Mouse (Mus musculus) midbrain, postnatal 0 days (tissue): Measurements from ENCODE around the gene Alad. TPM values are rescaled to one million over a fixed set of nuclear protein-coding genes. Genes with fewer than 3 reads are reported as not detected.

Source experiments
- ATAC-seq: fragments of 200-750 bp; cut with Nextera tagmentation; 2 replicates; pipeline ENCODE4 v1.8.0; 2017; ENCODE audit warnings: moderate number of reproducible peaks, mild to moderate bottlenecking, moderate TSS enrichment, moderate library complexity; ENCODE audit not compliant: low FRiP score
- DNase-seq: peaks from one replicate; pipeline ENCODE4 v3.0.0-alpha.2; 2015; ENCODE audit warnings: low spot score
- H3K27ac ChIP-seq: fragments of 300-500 bp; sonication (generic); 2 replicates; pipeline ENCODE4 v1.5.1; 2014; ENCODE audit warnings: low read depth, mild to moderate bottlenecking, low read length, mixed read lengths
- H3K27me3 ChIP-seq: fragments of 300-500 bp; sonication (generic); 2 replicates; pipeline ENCODE4 v1.6.1; 2014; ENCODE audit warnings: low read length, control low read depth, mixed read lengths; ENCODE audit not compliant: insufficient read depth
- H3K36me3 ChIP-seq: fragments of 300-500 bp; sonication (generic); 2 replicates; pipeline ENCODE4 v1.6.1; 2014; ENCODE audit warnings: low read length, control low read depth, mixed read lengths; ENCODE audit not compliant: insufficient read depth
- H3K4me1 ChIP-seq: fragments of 300-500 bp; sonication (generic); 2 replicates; pipeline ENCODE4 v1.6.1; 2014; ENCODE audit warnings: mild to moderate bottlenecking, control low read depth, antibody characterized with exemption, low read length, mixed read lengths; ENCODE audit not compliant: insufficient read depth
- H3K4me2 ChIP-seq: fragments of 300-500 bp; sonication (generic); 2 replicates; pipeline ENCODE4 v1.6.1; 2014; ENCODE audit warnings: low read depth, mild to moderate bottlenecking, low read length, mixed read lengths; ENCODE audit not compliant: poor library complexity, severe bottlenecking
- H3K4me3 ChIP-seq: fragments of 300-500 bp; sonication (generic); 2 replicates; pipeline ENCODE4 v1.5.1; 2014; ENCODE audit warnings: low read depth, mild to moderate bottlenecking, low read length, moderate library complexity
- H3K9ac ChIP-seq: fragments of 300-500 bp; sonication (generic); replicated peaks from 2 replicates; pipeline ENCODE4 v1.6.1; 2014; ENCODE audit warnings: mild to moderate bottlenecking, low read length, moderate library complexity, mixed read lengths; ENCODE audit not compliant: poor library complexity, severe bottlenecking
- H3K9me3 ChIP-seq: fragments of 300-500 bp; sonication (generic); 2 replicates; pipeline ENCODE4 v1.6.1; 2016; ENCODE audit warnings: low read length, control low read depth
- CTCF ChIP-seq: IDR thresholded peaks from 2 replicates; pipeline ENCODE4 v1.5.1; 2016; ENCODE audit warnings: antibody characterized with exemption, mild to moderate bottlenecking
- WGBS: fragments of 180-500 bp; shearing (Covaris S2); extraction: QIAGEN DNeasy Blood & Tissue Kit; methylation state at CpG from one replicate; pipeline ENCODE4 v1.1.7; 2014; 5-methylcytosine and 5-hydroxymethylcytosine counted together
- polyA plus RNA-seq: library from polyadenylated mRNA; unstranded; fragments of >200 nt; fragmentation: Nextera tagmentation; extraction: Ambion mirVana; gene quantifications from 2 replicates; pipeline ENCODE4 v1.2.1, GENCODE M21; 2015
- total RNA-seq: library from RNA; depleted of rRNA; stranded (reverse); fragments of >200 nt; gene quantifications from 2 replicates; pipeline ENCODE4 v1.2.3, GENCODE M21; 2014; rRNA removed

Alad gene
- total RNA-seq (38.6 and 49.3 TPM in 2 replicates), polyA plus RNA-seq (74.6 and 80.9 TPM in 2 replicates)

GRCm38 (mm10) chr4:62519849-62520233 lies at the start of gene Alad:
Alad (minus strand) TSS chr4:62519918.
- no peaks in the 10 kb centered on the region for H3K27me3 ChIP-seq
- H3K27ac ChIP-seq, result peak within 1 kb of the TSS; percentile 74
- peak; percentile 84 for DNase-seq
- TF ChIP-seq CTCF, result no peak
- ATAC-seq, result peak; percentile 66
- H3K4me2 ChIP-seq, result peak within 1 kb of the TSS; percentile 66
- WGBS, result under 1% methylated on average over 36 of the region's 37 CpGs
- H3K9ac ChIP-seq, result peak within 1 kb of the TSS; percentile 72
- no peaks in the 10 kb centered on the region for H3K9me3 ChIP-seq
- peak within 1 kb of the TSS; percentile 81 for H3K4me3 ChIP-seq
- H3K36me3 ChIP-seq, result no peaks in the 10 kb centered on the region
- H3K4me1 ChIP-seq, result peaks cover 11% of the 10 kb centered on the region

- H3K27ac ChIP-seq, result no peak overlapping the region
- H3K4me3 ChIP-seq, result no peak overlapping the region
- H3K9me3 ChIP-seq, result no peaks in the 10 kb centered on the region
- no peak for ATAC-seq
- no peak overlapping the region for H3K9ac ChIP-seq
- 87% methylated on average over 1 of the region's 1 CpGs for WGBS
- no peaks in the 10 kb centered on the region for H3K4me1 ChIP-seq
- no peaks in the 10 kb centered on the region for H3K36me3 ChIP-seq
- TF ChIP-seq CTCF, result no peak
- H3K27me3 ChIP-seq, result no peaks in the 10 kb centered on the region
- DNase-seq, result no peak
- H3K4me2 ChIP-seq, result no peak overlapping the region
Observed at GRCm38 (mm10) chr4:62568359-62568758, 48.6 kb upstream of the Alad start.

- no peak overlapping the region for H3K9ac ChIP-seq
- H3K4me1 ChIP-seq, result no peaks in the 10 kb centered on the region
- H3K9me3 ChIP-seq, result no peaks in the 10 kb centered on the region
- H3K4me3 ChIP-seq, result no peak overlapping the region
- H3K36me3 ChIP-seq, result no peaks in the 10 kb centered on the region
- DNase-seq, result no peak
- no peak overlapping the region for H3K4me2 ChIP-seq
- no peak for ATAC-seq
- H3K27me3 ChIP-seq, result no peaks in the 10 kb centered on the region
- no peak overlapping the region for H3K27ac ChIP-seq
- no peak for TF ChIP-seq CTCF
- 83% methylated on average over 6 of the region's 6 CpGs for WGBS
Observed at GRCm38 (mm10) chr4:62567696-62568095, 48.0 kb upstream of the Alad start.

GRCm38 (mm10) chr4:62566530-62566929 lies 46.8 kb upstream of the Alad start:
- H3K9ac ChIP-seq, result no peak overlapping the region
- H3K4me3 ChIP-seq, result no peak overlapping the region
- H3K9me3 ChIP-seq, result no peaks in the 10 kb centered on the region
- H3K36me3 ChIP-seq, result no peaks in the 10 kb centered on the region
- TF ChIP-seq CTCF, result no peak
- H3K27me3 ChIP-seq, result no peaks in the 10 kb centered on the region
- ATAC-seq (no peak), DNase-seq (no peak)
- no peak overlapping the region for H3K4me2 ChIP-seq
- no peaks in the 10 kb centered on the region for H3K4me1 ChIP-seq
- H3K27ac ChIP-seq, result no peak overlapping the region
- WGBS, result 88% methylated on average over 4 of the region's 4 CpGs

GRCm38 (mm10) chr4:62562006-62562405 lies 42.3 kb upstream of the Alad start:
- Histone ChIP-seq H3K4me3 (no peak overlapping the region), H3K4me2 (no peak overlapping the region), H3K36me3 (no peaks in the 10 kb centered on the region), H3K27ac (no peak overlapping the region), H3K4me1 (no peaks in the 10 kb centered on the region), H3K27me3 (no peaks in the 10 kb centered on the region), H3K9me3 (no peaks in the 10 kb centered on the region), H3K9ac (no peak overlapping the region)
- no peak for ATAC-seq
- 70% methylated on average over 4 of the region's 4 CpGs for WGBS
- TF ChIP-seq CTCF, result no peak
- no peak for DNase-seq

- Histone ChIP-seq H3K4me2 (peak overlapping the region; percentile 10; the same call in 1 of the 2 replicates), H3K4me3 (no peak overlapping the region), H3K9ac (no peak overlapping the region), H3K27ac (no peak overlapping the region), H3K9me3 (no peaks in the 10 kb centered on the region), H3K27me3 (no peaks in the 10 kb centered on the region), H3K36me3 (no peaks in the 10 kb centered on the region), H3K4me1 (no peaks in the 10 kb centered on the region)
- no peak for TF ChIP-seq CTCF
- WGBS, result 42% methylated on average over 3 of the region's 3 CpGs
- no peak for DNase-seq
- ATAC-seq, result no peak
Observed at GRCm38 (mm10) chr4:62561630-62562001, 41.9 kb upstream of the Alad start.
